Mouse (Mus musculus) Muller cell, postnatal 12 days (primary cell): Measurements from ENCODE around the gene Anks1b.
A peak's percentile ranks its signal among the peaks of the same experiment; 100 is the strongest.

ENCODE experiments used
- DNase-seq: peaks from one replicate; pipeline ENCODE4 v3.0.0-alpha.2; 2015; ENCODE audit errors: inconsistent ontology term

Anks1b gene

DNA sequence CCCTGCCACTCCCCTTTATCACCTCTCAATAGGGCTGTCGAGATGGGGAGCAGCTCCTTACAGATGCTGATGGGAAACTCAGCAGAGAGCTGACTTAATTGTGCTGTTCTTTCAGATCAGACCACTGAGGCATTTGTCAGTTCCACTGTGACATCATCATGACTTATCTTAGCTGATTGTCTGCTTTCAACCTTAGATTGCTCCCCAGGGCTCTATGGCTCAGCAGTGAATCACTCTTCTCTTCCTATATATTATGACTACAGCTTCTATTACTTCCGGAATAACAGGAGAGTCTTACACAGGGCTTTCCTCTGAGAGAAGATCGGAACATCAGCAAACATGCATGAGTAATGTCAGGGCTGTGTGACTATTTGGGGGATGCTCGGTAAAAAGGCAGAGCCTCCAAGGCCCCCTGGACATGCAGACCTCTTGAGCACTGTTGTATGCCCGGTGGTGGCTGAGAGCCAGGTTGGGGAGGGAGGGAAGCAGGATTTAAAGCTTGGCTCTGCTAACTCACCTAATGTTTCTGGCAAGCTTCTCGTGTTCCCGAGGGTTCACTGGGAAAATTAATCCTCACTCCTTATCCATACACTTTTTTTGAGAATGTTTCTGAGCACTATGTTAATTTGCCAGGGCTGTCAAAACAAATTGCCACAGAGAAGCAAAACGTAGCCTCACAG, 936.7 kb downstream of the Anks1b start:
- DNase-seq: no peak

DNA sequence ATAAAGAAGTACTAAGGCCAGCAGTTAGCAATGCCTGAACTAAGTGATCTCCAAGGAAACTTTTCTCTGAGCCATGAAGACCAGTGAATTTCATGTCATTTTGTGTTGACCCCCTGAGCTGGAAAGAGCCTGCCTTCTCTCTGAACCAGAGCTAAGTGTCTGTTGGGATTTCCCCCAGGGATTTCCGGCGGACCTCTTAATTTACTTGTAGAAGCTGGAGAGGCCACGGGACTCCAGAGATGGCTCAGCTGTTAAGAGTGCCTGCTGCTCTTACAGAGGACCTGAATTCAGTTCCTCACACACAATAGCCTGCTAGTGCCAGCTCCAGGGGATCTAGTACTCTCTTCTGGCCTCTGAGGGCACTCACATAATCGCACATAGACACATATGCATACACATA, 938.1 kb downstream of the Anks1b start:
- no peak for DNase-seq

GRCm38 (mm10) chr10:90813326-90813725, 940.0 kb downstream of the Anks1b start:
- no peak for DNase-seq

GRCm38 (mm10) chr10:90814412-90814811, 941.1 kb downstream of the Anks1b start:
- DNase-seq: no peak

- no peak for DNase-seq
Observed at GRCm38 (mm10) chr10:90818246-90818937, 945.1 kb downstream of the Anks1b start.

GRCm38 (mm10) chr10:90823438-90823837, 950.1 kb downstream of the Anks1b start:
- peak; percentile 35 for DNase-seq

DNA sequence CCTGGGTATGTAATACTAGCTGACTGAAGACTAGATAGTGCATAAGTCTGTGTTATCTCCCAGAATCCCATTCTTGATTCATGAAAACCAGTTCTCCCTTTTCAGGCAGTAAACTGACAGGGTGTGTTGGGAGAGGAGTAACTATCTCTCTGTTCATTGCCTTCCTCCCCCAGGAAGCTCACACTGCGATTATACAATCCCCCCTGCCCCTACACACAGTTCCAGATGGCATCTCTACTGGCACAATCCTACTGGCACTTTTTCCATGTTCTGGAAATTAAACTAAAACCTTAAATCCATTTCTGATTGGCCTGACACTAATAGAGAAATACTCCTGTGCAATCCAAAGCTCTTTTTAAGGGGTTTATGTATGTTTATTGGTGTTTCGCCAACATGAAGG, 951.4 kb downstream of the Anks1b start:
- no peak for DNase-seq

DNA sequence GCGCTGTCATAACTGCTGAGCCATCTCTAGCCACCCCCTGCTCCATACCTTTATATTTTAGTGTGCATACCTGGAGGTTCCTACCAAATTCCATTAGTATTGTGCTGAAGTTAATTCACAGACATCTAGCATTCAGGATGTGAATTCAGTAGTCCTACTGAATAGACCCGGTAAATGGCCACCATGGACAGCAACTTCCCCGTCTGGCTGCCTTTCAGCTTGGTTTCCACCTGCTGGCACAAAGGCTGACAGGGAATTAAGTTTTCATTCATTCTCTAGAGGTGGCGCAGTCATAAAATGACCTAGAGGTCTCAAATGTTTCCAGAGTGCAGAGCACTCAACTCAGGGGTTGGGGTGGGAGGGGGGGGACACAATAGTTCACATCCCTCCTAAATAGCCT, 953.6 kb downstream of the Anks1b start:
- DNase-seq: peak; percentile 14

DNA sequence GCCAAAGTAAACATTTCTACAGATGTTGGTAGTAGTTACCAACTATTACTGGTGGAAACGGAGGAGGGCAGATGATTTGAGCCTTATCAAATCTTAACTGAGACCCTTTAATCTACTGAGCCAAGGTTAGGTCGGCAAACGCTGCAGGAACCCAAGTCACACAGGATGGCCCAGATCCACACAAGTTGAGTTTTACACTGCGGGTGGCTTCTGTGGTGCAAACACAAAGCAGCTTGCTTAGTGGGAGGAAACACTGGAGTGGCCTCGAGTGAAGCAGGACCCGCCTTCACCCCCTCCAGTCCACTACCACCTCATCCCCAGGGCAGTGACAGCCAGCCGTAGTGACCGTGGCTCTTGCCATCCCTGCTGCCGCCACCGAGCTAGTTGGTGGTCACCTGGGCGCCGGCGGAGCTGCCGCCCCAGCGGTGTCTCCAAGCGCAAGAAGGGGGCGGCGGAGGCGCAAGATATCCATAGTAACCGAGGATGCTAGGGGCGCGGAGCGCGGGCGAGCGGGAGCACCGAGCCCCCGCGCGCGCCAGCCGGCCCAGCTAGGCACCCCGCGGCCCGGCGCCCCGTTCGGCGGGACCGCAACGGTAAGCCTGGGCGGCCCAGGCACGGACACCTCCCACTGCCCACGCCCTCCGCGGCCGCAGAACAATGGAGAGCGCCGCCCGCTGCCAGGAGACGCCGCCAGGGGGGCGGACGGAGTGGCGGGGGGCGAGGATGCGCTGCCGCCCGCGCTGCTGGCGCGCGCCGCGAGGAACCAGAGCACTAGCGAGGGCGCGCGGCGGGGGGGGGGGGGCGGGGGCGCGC, 955.5 kb downstream of the Anks1b start:
- peak; percentile 17 for DNase-seq

DNA sequence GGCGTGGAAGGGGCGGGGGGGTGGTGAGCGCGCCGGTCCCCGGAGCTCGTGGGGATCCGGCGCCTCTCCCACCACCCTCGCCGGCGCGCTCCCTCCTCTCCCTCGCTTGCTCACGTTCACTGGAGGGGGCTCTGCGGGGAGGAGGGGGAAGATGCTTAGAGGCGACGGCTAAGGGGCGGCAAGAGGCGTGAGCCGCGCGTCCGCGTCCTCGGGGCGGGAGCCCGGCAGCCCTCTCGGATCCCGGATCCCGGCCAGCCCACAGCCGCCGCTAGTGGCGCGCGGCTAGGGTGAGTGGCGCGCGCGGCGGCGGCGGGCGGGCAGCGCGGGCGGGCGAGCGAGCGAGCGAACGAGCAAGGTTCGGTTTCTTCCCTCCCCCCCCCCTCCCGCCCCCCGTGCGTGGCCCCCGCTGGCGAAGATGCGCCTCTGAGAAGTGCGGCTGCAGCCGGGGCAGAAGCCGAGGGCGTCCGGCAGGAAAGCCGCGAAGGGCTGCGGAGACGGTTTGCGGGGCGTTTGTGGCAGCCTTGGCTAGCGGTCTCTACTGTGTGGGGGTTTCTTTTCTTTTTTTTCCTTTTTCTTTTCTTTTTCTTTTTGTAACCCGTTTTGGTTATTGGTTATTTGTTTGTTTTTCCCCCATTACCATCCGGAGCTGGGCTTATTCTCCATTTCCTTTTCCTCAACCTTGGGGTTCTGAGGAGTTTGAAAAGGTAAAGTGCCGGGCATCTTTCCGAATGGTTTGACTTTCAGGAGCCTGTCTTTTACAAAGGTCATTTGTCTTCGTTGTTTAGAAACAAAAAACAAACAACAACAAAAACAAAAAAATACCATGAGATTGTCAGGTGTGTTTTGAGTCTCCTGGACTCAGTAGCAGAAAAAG, 956.3 kb downstream of the Anks1b start:
- DNase-seq: peak; percentile 26

- DNase-seq: no peak
Observed at GRCm38 (mm10) chr10:90830268-90830585, 956.9 kb downstream of the Anks1b start.

- DNase-seq: no peak
Observed at GRCm38 (mm10) chr10:90830591-90831287, 957.4 kb downstream of the Anks1b start.

DNA sequence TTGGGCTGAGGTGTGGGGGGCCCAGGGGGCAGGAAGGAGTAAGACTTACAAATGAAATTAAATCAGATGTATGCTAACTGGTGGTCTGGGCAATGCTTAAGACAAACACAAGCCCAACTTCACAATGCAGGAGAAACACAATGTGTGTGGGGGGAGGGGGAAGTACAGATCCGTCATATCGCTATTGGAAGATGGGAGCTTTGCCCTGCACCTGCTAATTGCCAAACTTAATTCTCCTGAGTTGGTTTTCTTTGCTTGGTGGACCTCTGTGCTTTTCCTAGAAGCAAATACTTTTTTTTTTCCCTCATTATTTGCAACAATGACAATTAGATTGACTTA, 957.9 kb downstream of the Anks1b start:
- DNase-seq: no peak

DNA sequence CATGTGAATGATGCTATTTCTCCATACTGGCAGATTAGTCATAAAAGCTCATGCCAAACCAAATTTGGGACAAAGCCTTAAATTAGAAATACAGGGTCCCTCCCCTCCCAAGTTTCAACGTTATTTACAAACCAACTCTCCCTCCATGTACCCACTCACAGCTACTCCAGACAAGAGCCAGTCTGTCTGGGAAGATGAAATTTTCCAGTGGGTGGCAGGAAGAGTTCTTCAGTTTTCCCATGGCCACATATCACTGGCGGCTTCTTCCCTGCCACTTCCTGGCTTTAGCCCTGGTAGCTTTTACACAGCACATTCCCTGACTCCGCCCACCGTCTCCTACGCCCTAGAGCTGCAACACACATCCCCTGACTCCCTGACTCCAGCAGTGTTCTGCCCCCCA, 961.0 kb downstream of the Anks1b start:
- no peak for DNase-seq

DNA sequence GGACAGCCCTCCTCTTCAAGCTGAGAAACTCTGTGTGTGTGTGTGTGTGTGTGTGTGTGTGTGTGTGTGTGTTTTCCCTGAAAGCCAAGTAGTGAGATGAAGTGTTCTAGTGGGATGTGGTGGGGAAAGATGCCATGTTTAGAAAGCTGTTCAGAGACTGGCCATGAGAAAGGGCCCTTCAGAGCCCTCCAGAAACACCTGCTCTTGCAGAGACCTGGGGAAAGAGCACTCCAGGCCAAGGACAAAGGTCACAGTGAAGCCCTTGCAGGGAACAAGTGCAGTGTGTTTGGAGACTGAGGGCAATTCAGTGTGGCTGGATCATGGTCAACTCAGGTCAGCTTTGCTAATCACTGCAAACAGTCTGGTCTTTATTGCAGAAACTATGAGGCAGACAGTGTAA, 961.9 kb downstream of the Anks1b start:
- no peak for DNase-seq

DNA sequence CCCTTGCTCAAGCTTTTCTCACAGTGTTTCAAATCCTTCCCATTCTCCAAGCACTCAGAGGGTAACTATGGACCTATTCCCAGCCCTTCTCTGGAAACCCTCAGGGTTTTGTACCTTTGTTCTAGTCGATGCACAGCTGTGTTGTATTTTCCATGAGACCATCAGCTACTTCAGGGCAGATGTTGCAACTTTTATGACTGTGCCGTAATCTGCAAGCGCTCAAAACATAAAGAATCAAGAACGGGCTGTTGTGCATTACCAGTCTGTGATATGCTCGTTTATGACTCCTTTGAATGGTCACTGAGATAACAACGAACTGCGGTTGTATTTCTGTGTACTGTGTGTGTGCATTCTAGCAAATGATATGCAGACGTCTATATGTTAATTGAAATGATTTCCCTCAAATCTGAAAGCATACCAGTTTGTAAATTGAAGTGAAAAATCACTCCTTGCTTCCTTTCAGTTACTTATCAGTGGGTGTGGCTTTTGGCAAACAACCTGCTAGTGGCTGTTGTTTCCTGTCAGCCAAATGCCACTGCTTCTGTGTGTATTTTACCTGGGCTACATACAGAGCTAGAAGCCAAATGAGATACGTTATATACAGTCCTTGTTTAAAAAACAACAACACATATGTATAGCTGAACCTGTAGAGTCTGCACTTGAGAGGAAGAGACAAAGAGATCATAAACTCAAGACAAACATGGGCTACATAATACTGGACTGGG, 966.5 kb downstream of the Anks1b start:
- no peak for DNase-seq

GRCm38 (mm10) chr10:90842398-90842797, 969.1 kb downstream of the Anks1b start:
- no peak for DNase-seq

GRCm38 (mm10) chr10:90851077-90851476, 977.8 kb downstream of the Anks1b start:
- no peak for DNase-seq

- DNase-seq: no peak
Observed at GRCm38 (mm10) chr10:90851999-90852398, 978.7 kb downstream of the Anks1b start.

GRCm38 (mm10) chr10:90852432-90852831, 979.1 kb downstream of the Anks1b start:
- DNase-seq: no peak

- no peak for DNase-seq
Observed at GRCm38 (mm10) chr10:90856668-90857067, 983.4 kb downstream of the Anks1b start.
